Mouse (Mus musculus) stomach, embryonic 16.5 days (tissue): ENCODE results near the gene Mfsd12. TPM values are rescaled to one million over a fixed set of nuclear protein-coding genes. Genes with fewer than 3 reads are reported as not detected.

Experiments
- ATAC-seq: fragments of 200-750 bp; cut with Nextera tagmentation; 2 replicates; pipeline ENCODE4 v1.8.0; 2017; ENCODE audit warnings: moderate number of reproducible peaks, moderate TSS enrichment; ENCODE audit not compliant: insufficient read depth, low FRiP score
- H3K27ac ChIP-seq: fragments of 300-500 bp; sonication (generic); 2 replicates; pipeline ENCODE4 v1.5.1; 2014; ENCODE audit warnings: low read length
- H3K27me3 ChIP-seq: fragments of 300-500 bp; sonication (generic); 2 replicates; pipeline ENCODE4 v1.6.1; 2014; ENCODE audit warnings: low read length, control low read depth, mixed read lengths; ENCODE audit not compliant: control insufficient read depth, insufficient read depth
- H3K36me3 ChIP-seq: fragments of 300-500 bp; sonication (generic); 2 replicates; pipeline ENCODE4 v1.6.1; 2014; ENCODE audit warnings: low read length; ENCODE audit not compliant: control insufficient read depth, insufficient read depth
- H3K4me1 ChIP-seq: fragments of 300-500 bp; sonication (generic); 2 replicates; pipeline ENCODE4 v1.6.1; 2014; ENCODE audit warnings: low read length, control low read depth, mixed read lengths; ENCODE audit not compliant: control insufficient read depth, insufficient read depth
- H3K4me2 ChIP-seq: fragments of 300-500 bp; sonication (generic); 2 replicates; pipeline ENCODE4 v1.6.1; 2014; ENCODE audit warnings: low read depth, low read length, mixed read lengths
- H3K4me3 ChIP-seq: fragments of 300-500 bp; sonication (generic); replicated peaks from 2 replicates; pipeline ENCODE4 v1.5.1; 2014; ENCODE audit warnings: mild to moderate bottlenecking, low read length
- H3K9ac ChIP-seq: fragments of 300-500 bp; sonication (generic); 2 replicates; pipeline ENCODE4 v1.6.1; 2014; ENCODE audit warnings: low read length
- H3K9me3 ChIP-seq: fragments of 300-500 bp; sonication (generic); replicated peaks from 2 replicates; pipeline ENCODE4 v1.6.1; 2016; ENCODE audit warnings: low read length, control low read depth; ENCODE audit not compliant: control insufficient read depth
- WGBS: fragments of 180-500 bp; shearing (Covaris S2); extraction: QIAGEN DNeasy Blood & Tissue Kit; methylation state at CpG from one replicate; pipeline ENCODE4 v1.1.7; 2014; 5-methylcytosine and 5-hydroxymethylcytosine counted together
- polyA plus RNA-seq: library from polyadenylated mRNA; unstranded; fragments of >200 nt; fragmentation: Nextera tagmentation; extraction: Ambion mirVana; gene quantifications from 2 replicates; pipeline ENCODE4 v1.2.1, GENCODE M21; 2015

Gene Mfsd12
- polyA plus RNA-seq, result 7.3 and 8.6 TPM in 2 replicates

- 2% methylated on average over 79 of the region's 79 CpGs for WGBS
- Histone ChIP-seq H3K4me3 (peak within 1 kb of the TSS; percentile 80), H3K9me3 (no peaks in the 10 kb centered on the region), H3K27me3 (no peaks in the 10 kb centered on the region), H3K4me2 (peak within 1 kb of the TSS; percentile 99), H3K36me3 (0 out of 2 replicates have a peak, but pooled peaks cover 2% of the 10 kb centered on the region), H3K27ac (peak within 1 kb of the TSS; percentile 27; the same call in 1 of the 2 replicates), H3K9ac (peak within 1 kb of the TSS; percentile 90), H3K4me1 (peaks cover 34% of the 10 kb centered on the region)
- peak; percentile 87 for ATAC-seq
Observed at GRCm38 (mm10) chr10:81356991-81357844, at the start of gene Mfsd12. Mfsd12 (plus strand) TSS chr10:81357491.

GRCm38 (mm10) chr10:81309571-81309970 is 47.7 kb upstream of the Mfsd12 start:
- ATAC-seq, result no peak
- Histone ChIP-seq H3K4me3 (no peak overlapping the region), H3K9ac (no peak overlapping the region), H3K27ac (no peak overlapping the region), H3K4me1 (peaks cover 4% of the 10 kb centered on the region; the same call in 1 of the 2 replicates), H3K4me2 (no peak overlapping the region), H3K9me3 (no peaks in the 10 kb centered on the region), H3K27me3 (no peaks in the 10 kb centered on the region), H3K36me3 (peaks cover 31% of the 10 kb centered on the region)
- 84% methylated on average over 5 of the region's 5 CpGs for WGBS

DNA sequence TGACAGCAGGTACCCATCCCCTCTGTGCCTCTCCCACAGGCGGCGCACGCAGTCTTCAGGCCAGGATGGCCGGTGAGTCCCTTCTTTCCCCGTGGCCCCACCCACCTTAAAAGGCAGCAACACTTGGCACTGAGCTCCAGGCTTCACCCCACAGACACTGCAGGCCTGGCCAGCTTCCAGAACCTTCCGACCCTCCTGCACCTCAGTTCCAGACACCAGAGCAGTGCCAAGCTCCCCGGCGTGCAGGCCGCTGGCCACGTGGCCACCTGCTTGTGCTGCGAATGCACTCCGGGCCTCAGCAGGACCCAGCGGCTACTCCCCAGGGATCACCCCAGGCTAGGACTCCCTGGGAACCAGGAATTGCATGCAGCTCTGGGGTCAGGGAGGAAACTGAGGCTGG is 43.7 kb upstream of the Mfsd12 start:
- WGBS, result 90% methylated on average over 13 of the region's 13 CpGs
- no peak overlapping the region for H3K9ac ChIP-seq
- peaks cover 18% of the 10 kb centered on the region for H3K4me1 ChIP-seq
- peaks cover 24% of the 10 kb centered on the region for H3K36me3 ChIP-seq
- ATAC-seq, result no peak
- H3K9me3 ChIP-seq, result no peaks in the 10 kb centered on the region
- H3K4me3 ChIP-seq, result no peak overlapping the region
- H3K27ac ChIP-seq, result no peak overlapping the region
- H3K4me2 ChIP-seq, result no peak overlapping the region
- H3K27me3 ChIP-seq, result no peaks in the 10 kb centered on the region

GRCm38 (mm10) chr10:81314201-81314600 is 43.1 kb upstream of the Mfsd12 start:
- Histone ChIP-seq H3K9ac (no peak overlapping the region), H3K27ac (no peak overlapping the region), H3K36me3 (peaks cover 17% of the 10 kb centered on the region), H3K27me3 (no peaks in the 10 kb centered on the region), H3K4me3 (no peak overlapping the region), H3K4me1 (peaks cover 22% of the 10 kb centered on the region), H3K4me2 (no peak overlapping the region), H3K9me3 (no peaks in the 10 kb centered on the region)
- ATAC-seq, result no peak
- WGBS, result 78% methylated on average over 7 of the region's 7 CpGs

GRCm38 (mm10) chr10:81315587-81315986 is 41.7 kb upstream of the Mfsd12 start:
- H3K4me1 ChIP-seq, result peaks cover 29% of the 10 kb centered on the region
- 90% methylated on average over 16 of the region's 16 CpGs for WGBS
- no peak overlapping the region for H3K4me3 ChIP-seq
- peaks cover 14% of the 10 kb centered on the region; the same call in 1 of the 2 replicates for H3K36me3 ChIP-seq
- no peak for ATAC-seq
- no peak overlapping the region for H3K4me2 ChIP-seq
- no peak overlapping the region for H3K27ac ChIP-seq
- no peak overlapping the region for H3K9ac ChIP-seq
- no peaks in the 10 kb centered on the region for H3K9me3 ChIP-seq
- H3K27me3 ChIP-seq, result no peaks in the 10 kb centered on the region

GRCm38 (mm10) chr10:81316338-81317060 is 40.8 kb upstream of the Mfsd12 start:
- Histone ChIP-seq H3K9me3 (no peaks in the 10 kb centered on the region), H3K9ac (peak overlapping the region; percentile 70), H3K36me3 (peaks cover 14% of the 10 kb centered on the region; the same call in 1 of the 2 replicates), H3K27ac (0 out of 2 replicates have a peak overlapping the region, but pooled peaks have one; percentile 14), H3K27me3 (no peaks in the 10 kb centered on the region), H3K4me1 (peaks cover 29% of the 10 kb centered on the region), H3K4me2 (peak overlapping the region; percentile 65), H3K4me3 (peak overlapping the region; percentile 34)
- ATAC-seq, result no peak
- WGBS, result 44% methylated on average over 16 of the region's 16 CpGs

- 12% methylated on average over 20 of the region's 20 CpGs for WGBS
- Histone ChIP-seq H3K9ac (peak overlapping the region; percentile 70), H3K4me3 (peak overlapping the region; percentile 34), H3K27me3 (no peaks in the 10 kb centered on the region), H3K36me3 (0 out of 2 replicates have a peak, but pooled peaks cover 15% of the 10 kb centered on the region), H3K4me2 (peak overlapping the region; percentile 65), H3K4me1 (peaks cover 36% of the 10 kb centered on the region), H3K9me3 (no peaks in the 10 kb centered on the region), H3K27ac (peak overlapping the region; percentile 49; the same call in 1 of the 2 replicates)
- ATAC-seq, result peak; percentile 12; the same call in 1 of the 2 replicates
Observed at GRCm38 (mm10) chr10:81317273-81317672, 40.0 kb upstream of the Mfsd12 start.

- ATAC-seq, result no peak
- no peaks in the 10 kb centered on the region for H3K9me3 ChIP-seq
- no peaks in the 10 kb centered on the region for H3K27me3 ChIP-seq
- H3K4me3 ChIP-seq, result no peak overlapping the region
- H3K4me2 ChIP-seq, result peak overlapping the region; percentile 63; the same call in 1 of the 2 replicates
- WGBS, result 82% methylated on average over 13 of the region's 13 CpGs
- 0 out of 2 replicates have a peak overlapping the region, but pooled peaks have one; percentile 89 for H3K27ac ChIP-seq
- peak overlapping the region; percentile 73 for H3K9ac ChIP-seq
- peaks cover 29% of the 10 kb centered on the region for H3K36me3 ChIP-seq
- H3K4me1 ChIP-seq, result peaks cover 37% of the 10 kb centered on the region
Observed at GRCm38 (mm10) chr10:81318589-81319329, 38.5 kb upstream of the Mfsd12 start.
